Mouse (Mus musculus): ENCODE results near the gene Ahdc1. TPM values are rescaled to one million over a fixed set of nuclear protein-coding genes. Genes with fewer than 3 reads are reported as not detected.
"Not testable (repeated sequence)": the region's sequence is repeated elsewhere in the genome, so short reads cannot be mapped to it uniquely, and the experiment has no call there.

Gene Ahdc1
- polyA plus RNA-seq, 1 experiment, result 58.2 TPM

GRCm38 (mm10) chr4:133093056-133093455, 82.0 kb downstream of the Ahdc1 start:
- Histone ChIP-seq H3K27me3 (ENCODE audit: control insufficient read depth, insufficient read depth, insufficient read length) (no peaks in the 10 kb centered on the region), H3K4me3 (no peak overlapping the region), H3K36me3 (ENCODE audit: control insufficient read depth, insufficient read depth) (no peaks in the 10 kb centered on the region), H3K79me2 (ENCODE audit: control insufficient read depth, insufficient read depth) (no peaks in the 10 kb centered on the region), H3ac (ENCODE audit: control insufficient read depth, insufficient read length) (no peak overlapping the region), H3K4me2 (ENCODE audit: low read depth) (peak overlapping the region; percentile 44)
- TF ChIP-seq TCF3 (IDR thresholded peaks at IDR 0.05; ENCODE audit: insufficient read length, low read depth) (no peak), MYOD1 (IDR thresholded peaks at IDR 0.05; ENCODE audit: control insufficient read depth in 1 of 3, insufficient read length in 2 of 3, low read depth in 2 of 3) (peak in 2 of 3 experiments; percentile 66 to 75), SRF (IDR thresholded peaks at IDR 0.05; ENCODE audit: control insufficient read depth, insufficient read length, low read depth) (no peak), POLR2AphosphoS2 (IDR thresholded peaks at IDR 0.05; ENCODE audit: insufficient read length, low read depth) (no peak)

GRCm38 (mm10) chr4:133093481-133094033, 82.5 kb downstream of the Ahdc1 start:
- no peak overlapping the region for H3ac ChIP-seq (ENCODE audit: control insufficient read depth, insufficient read length)
- TF ChIP-seq SRF (IDR thresholded peaks at IDR 0.05; ENCODE audit: control insufficient read depth, insufficient read length, low read depth) (no peak), TCF12 (IDR thresholded peaks at IDR 0.05; ENCODE audit: insufficient read depth, poor library complexity, severe bottlenecking) (peak; percentile 15), MYOD1 (IDR thresholded peaks at IDR 0.05; ENCODE audit: control insufficient read depth in 1 of 3, insufficient read length in 2 of 3, low read depth in 2 of 3) (peak in 2 of 3 experiments; percentile 75 to 80), MYOG (IDR thresholded peaks at IDR 0.05; ENCODE audit: control insufficient read depth in 1 of 3, insufficient read depth in 1 of 3, insufficient read length in 2 of 3, low read depth in 2 of 3) (peak in 2 of 3 experiments; percentile 49 to 71)
- peak overlapping the region; percentile 44 for H3K4me2 ChIP-seq (ENCODE audit: low read depth)
- no peak overlapping the region for H3K4me3 ChIP-seq
- H3K27me3 ChIP-seq (ENCODE audit: control insufficient read depth, insufficient read depth, insufficient read length), result no peaks in the 10 kb centered on the region
- H3K79me2 ChIP-seq (ENCODE audit: control insufficient read depth, insufficient read depth), result no peaks in the 10 kb centered on the region
- H3K36me3 ChIP-seq (ENCODE audit: control insufficient read depth, insufficient read depth), result no peaks in the 10 kb centered on the region

- TF ChIP-seq SRF (IDR thresholded peaks at IDR 0.05; ENCODE audit: control insufficient read depth, insufficient read length, low read depth), result no peak
- no peak for TF ChIP-seq MYOG (IDR thresholded peaks at IDR 0.05; ENCODE audit: control insufficient read depth in 1 of 3, insufficient read depth in 1 of 3, insufficient read length in 2 of 3, low read depth in 2 of 3)
- TF ChIP-seq E2F4 (IDR thresholded peaks at IDR 0.05; ENCODE audit: insufficient read depth), result no peak
- TF ChIP-seq TCF12 (IDR thresholded peaks at IDR 0.05; ENCODE audit: insufficient read depth, poor library complexity, severe bottlenecking), result no peak
- TF ChIP-seq POLR2A (IDR thresholded peaks at IDR 0.05; ENCODE audit: insufficient read length, low read depth), result no peak
- TF ChIP-seq TCF3 (IDR thresholded peaks at IDR 0.05; ENCODE audit: insufficient read length, low read depth), result no peak
- TF ChIP-seq USF1 (IDR thresholded peaks at IDR 0.05; ENCODE audit: low read depth), result no peak
- no peak for TF ChIP-seq POLR2AphosphoS2 (IDR thresholded peaks at IDR 0.05; ENCODE audit: insufficient read length, low read depth)
- no peak for TF ChIP-seq CEBPB (IDR thresholded peaks at IDR 0.05; ENCODE audit: insufficient read depth, poor library complexity, severe bottlenecking)
- TF ChIP-seq MYOD1 (IDR thresholded peaks at IDR 0.05; ENCODE audit: control insufficient read depth in 1 of 3, insufficient read length in 2 of 3, low read depth in 2 of 3), result no peak
- TF ChIP-seq REST (IDR thresholded peaks at IDR 0.05; ENCODE audit: insufficient read depth, insufficient read length), result no peak
- no peak for TF ChIP-seq MAX (IDR thresholded peaks at IDR 0.05; ENCODE audit: low read depth)
- peak overlapping the region; percentile 38 for H3K4me2 ChIP-seq (ENCODE audit: low read depth)
- H3K36me3 ChIP-seq (ENCODE audit: control insufficient read depth, insufficient read depth), result no peaks in the 10 kb centered on the region
- no peaks in the 10 kb centered on the region for H3K79me2 ChIP-seq (ENCODE audit: control insufficient read depth, insufficient read depth)
- no peak overlapping the region for H3K4me3 ChIP-seq
- H3K27me3 ChIP-seq (ENCODE audit: control insufficient read depth, insufficient read depth, insufficient read length), result no peaks in the 10 kb centered on the region
- no peak overlapping the region for H3ac ChIP-seq (ENCODE audit: control insufficient read depth, insufficient read length)
Observed at GRCm38 (mm10) chr4:133094255-133094654, 83.2 kb downstream of the Ahdc1 start.

- H3K27me3 ChIP-seq (ENCODE audit: control insufficient read depth, insufficient read depth, insufficient read length), result no peaks in the 10 kb centered on the region
- H3K4me2 ChIP-seq (ENCODE audit: low read depth), result peak overlapping the region; percentile 41
- H3ac ChIP-seq (ENCODE audit: control insufficient read depth, insufficient read length), result no peak overlapping the region
- H3K4me3 ChIP-seq, result no peak overlapping the region
- H3K36me3 ChIP-seq (ENCODE audit: control insufficient read depth, insufficient read depth), result no peaks in the 10 kb centered on the region
- no peaks in the 10 kb centered on the region for H3K79me2 ChIP-seq (ENCODE audit: control insufficient read depth, insufficient read depth)
- no peak for TF ChIP-seq MYOD1 (IDR thresholded peaks at IDR 0.05; ENCODE audit: control insufficient read depth in 1 of 3, insufficient read length in 2 of 3, low read depth in 2 of 3)
- no peak for TF ChIP-seq CEBPB (IDR thresholded peaks at IDR 0.05; ENCODE audit: insufficient read depth, poor library complexity, severe bottlenecking)
- TF ChIP-seq MYOG (IDR thresholded peaks at IDR 0.05; ENCODE audit: control insufficient read depth in 1 of 3, insufficient read depth in 1 of 3, insufficient read length in 2 of 3, low read depth in 2 of 3), result peak in 1 of 3 experiments; percentile 31
- no peak for TF ChIP-seq REST (IDR thresholded peaks at IDR 0.05; ENCODE audit: insufficient read depth, insufficient read length)
- TF ChIP-seq POLR2A (IDR thresholded peaks at IDR 0.05; ENCODE audit: insufficient read length, low read depth), result peak; percentile 38
- no peak for TF ChIP-seq SRF (IDR thresholded peaks at IDR 0.05; ENCODE audit: control insufficient read depth, insufficient read length, low read depth)
Observed at GRCm38 (mm10) chr4:133094936-133095733, 84.1 kb downstream of the Ahdc1 start.

GRCm38 (mm10) chr4:133095734-133096065, 84.6 kb downstream of the Ahdc1 start:
- peak overlapping the region; percentile 41 for H3K4me2 ChIP-seq (ENCODE audit: low read depth)
- not testable (repeated sequence) for H3K4me3 ChIP-seq; H3K79me2 ChIP-seq (ENCODE audit: control insufficient read depth, insufficient read depth)

GRCm38 (mm10) chr4:133096671-133097070, 85.6 kb downstream of the Ahdc1 start:
- H3K79me2 ChIP-seq (ENCODE audit: control insufficient read depth, insufficient read depth); H3K36me3 ChIP-seq (ENCODE audit: control insufficient read depth, insufficient read depth); H3K4me2 ChIP-seq (ENCODE audit: low read depth); H3K4me3 ChIP-seq; H3ac ChIP-seq (ENCODE audit: control insufficient read depth, insufficient read length); H3K27me3 ChIP-seq (ENCODE audit: control insufficient read depth, insufficient read depth, insufficient read length): not testable (repeated sequence)

More at GRCm38 (mm10) chr4:133095734-133096065, 84.6 kb downstream of the Ahdc1 start:
- not testable (repeated sequence) for H3K36me3 ChIP-seq (ENCODE audit: control insufficient read depth, insufficient read depth); H3ac ChIP-seq (ENCODE audit: control insufficient read depth, insufficient read length); H3K27me3 ChIP-seq (ENCODE audit: control insufficient read depth, insufficient read depth, insufficient read length)

Measured in myocyte (in vitro differentiated cells).